Mouse (Mus musculus): ENCODE data around the gene Psd.

- TF ChIP-seq CTCF (IDR thresholded peaks at IDR 0.05; ENCODE audit: extremely low read depth, insufficient read depth, low read length) (no peak), POLR2A (IDR thresholded peaks at IDR 0.05; ENCODE audit: extremely low read depth, insufficient read depth, low read length) (no peak)
Measured at GRCm38 (mm10) chr19:46338942-46339286, 12.0 kb upstream of the Psd start.
